Mouse (Mus musculus) midbrain, embryonic 14.5 days (tissue): ENCODE measurements at regions not wholly inside any gene's neighbourhood (a gene's known extent, or its start where the extent isn't known, plus 50 kb on each side); places are given as distances from the start of the nearest gene placed in this dataset.

Source experiments
- ATAC-seq: fragments of 200-750 bp; cut with Nextera tagmentation; 2 replicates; pipeline ENCODE4 v1.8.0; 2017; ENCODE audit warnings: moderate number of reproducible peaks, moderate library complexity; ENCODE audit not compliant: low FRiP score, low TSS enrichment
- DNase-seq: peaks from one replicate; pipeline ENCODE4 v3.0.0-alpha.2; 2015
- H3K27ac ChIP-seq: fragments of 300-500 bp; sonication (generic); replicated peaks from 2 replicates; pipeline ENCODE4 v1.5.1; 2014; ENCODE audit warnings: mild to moderate bottlenecking, low read depth, low read length, moderate library complexity
- H3K27me3 ChIP-seq: fragments of 300-500 bp; sonication (generic); 2 replicates; pipeline ENCODE4 v1.6.1; 2014; ENCODE audit warnings: low read length, control low read depth, mixed read lengths; ENCODE audit not compliant: control insufficient read depth, insufficient read depth
- H3K36me3 ChIP-seq: fragments of 300-500 bp; sonication (generic); 2 replicates; pipeline ENCODE4 v1.6.1; 2014; ENCODE audit warnings: low read length, control low read depth; ENCODE audit not compliant: control insufficient read depth, insufficient read depth
- H3K4me1 ChIP-seq: fragments of 300-500 bp; sonication (generic); 2 replicates; pipeline ENCODE4 v1.6.1; 2014; ENCODE audit warnings: mild to moderate bottlenecking, antibody characterized with exemption, low read length, control low read depth; ENCODE audit not compliant: control insufficient read depth, insufficient read depth
- H3K4me2 ChIP-seq: fragments of 300-500 bp; sonication (generic); 2 replicates; pipeline ENCODE4 v1.6.1; 2014; ENCODE audit warnings: mild to moderate bottlenecking, low read length, moderate library complexity
- H3K4me3 ChIP-seq: fragments of 300-500 bp; sonication (generic); replicated peaks from 2 replicates; pipeline ENCODE4 v1.5.1; 2014; ENCODE audit warnings: low read depth, low read length
- H3K9ac ChIP-seq: fragments of 300-500 bp; sonication (generic); replicated peaks from 2 replicates; pipeline ENCODE4 v1.6.1; 2014; ENCODE audit warnings: mild to moderate bottlenecking, low read length, moderate library complexity
- H3K9me3 ChIP-seq: fragments of 300-500 bp; sonication (generic); 2 replicates; pipeline ENCODE4 v1.6.1; 2016; ENCODE audit warnings: low read length, control low read depth, mixed read lengths; ENCODE audit not compliant: control insufficient read depth
- WGBS: fragments of 180-500 bp; shearing (Covaris S2); extraction: QIAGEN DNeasy Blood & Tissue Kit; methylation state at CpG from one replicate; pipeline ENCODE4 v1.1.7; 2014; 5-methylcytosine and 5-hydroxymethylcytosine counted together

GRCm38 (mm10) chr13:28699490-28700032 is 254.0 kb downstream of the Sox4 start:
- 92% methylated on average over 4 of the region's 4 CpGs for WGBS
- Histone ChIP-seq H3K9me3 (no peaks in the 10 kb centered on the region), H3K4me3 (no peak overlapping the region), H3K4me1 (peaks cover 13% of the 10 kb centered on the region), H3K27me3 (no peaks in the 10 kb centered on the region), H3K27ac (no peak overlapping the region), H3K36me3 (no peaks in the 10 kb centered on the region), H3K9ac (no peak overlapping the region), H3K4me2 (no peak overlapping the region)
- ATAC-seq (no peak), DNase-seq (no peak)

- H3K4me1 ChIP-seq: peaks cover 13% of the 10 kb centered on the region
- H3K9ac ChIP-seq: no peak overlapping the region
- DNase-seq (peak; percentile 44), ATAC-seq (no peak)
- no peaks in the 10 kb centered on the region for H3K9me3 ChIP-seq
- no peak overlapping the region; the same call in 1 of the 2 replicates for H3K27ac ChIP-seq
- H3K27me3 ChIP-seq: no peaks in the 10 kb centered on the region
- H3K4me3 ChIP-seq: no peak overlapping the region
- WGBS: 5% methylated on average over 12 of the region's 12 CpGs
- H3K4me2 ChIP-seq: 0 out of 2 replicates have a peak overlapping the region, but pooled peaks have one; percentile 13
- H3K36me3 ChIP-seq: no peaks in the 10 kb centered on the region
Observed at GRCm38 (mm10) chr13:28697796-28698678, 255.5 kb downstream of the Sox4 start.

GRCm38 (mm10) chr13:28693078-28693477 is 260.4 kb downstream of the Sox4 start:
- no peak for DNase-seq
- ATAC-seq: no peak
- Histone ChIP-seq H3K36me3 (no peaks in the 10 kb centered on the region), H3K27me3 (no peaks in the 10 kb centered on the region), H3K9ac (no peak overlapping the region), H3K4me2 (no peak overlapping the region), H3K4me3 (no peak overlapping the region), H3K9me3 (no peaks in the 10 kb centered on the region), H3K27ac (no peak overlapping the region), H3K4me1 (peaks cover 9% of the 10 kb centered on the region)
- 69% methylated on average over 4 of the region's 4 CpGs for WGBS

GRCm38 (mm10) chr13:28692587-28692986 is 260.9 kb downstream of the Sox4 start:
- ATAC-seq (no peak), DNase-seq (no peak)
- Histone ChIP-seq H3K36me3 (no peaks in the 10 kb centered on the region), H3K27ac (no peak overlapping the region), H3K4me1 (peaks cover 4% of the 10 kb centered on the region; the same call in 1 of the 2 replicates), H3K27me3 (no peaks in the 10 kb centered on the region), H3K4me3 (no peak overlapping the region), H3K9me3 (no peaks in the 10 kb centered on the region), H3K9ac (no peak overlapping the region), H3K4me2 (no peak overlapping the region)
- WGBS: 77% methylated on average over 5 of the region's 5 CpGs

- no peaks in the 10 kb centered on the region for H3K9me3 ChIP-seq
- ATAC-seq (no peak), DNase-seq (no peak)
- no peak overlapping the region for H3K27ac ChIP-seq
- H3K4me3 ChIP-seq: no peak overlapping the region
- no peaks in the 10 kb centered on the region for H3K36me3 ChIP-seq
- H3K4me1 ChIP-seq: no peaks in the 10 kb centered on the region
- H3K9ac ChIP-seq: no peak overlapping the region
- H3K4me2 ChIP-seq: no peak overlapping the region
- no peaks in the 10 kb centered on the region for H3K27me3 ChIP-seq
- 80% methylated on average over 5 of the region's 5 CpGs for WGBS
Observed at GRCm38 (mm10) chr13:28690511-28691160, 262.9 kb downstream of the Sox4 start.

- no peak overlapping the region for H3K27ac ChIP-seq
- no peak overlapping the region for H3K4me2 ChIP-seq
- H3K27me3 ChIP-seq: no peaks in the 10 kb centered on the region
- WGBS: 93% methylated on average over 1 of the region's 1 CpGs
- DNase-seq: no peak
- H3K36me3 ChIP-seq: no peaks in the 10 kb centered on the region
- no peak overlapping the region for H3K4me3 ChIP-seq
- ATAC-seq: no peak
- H3K4me1 ChIP-seq: no peaks in the 10 kb centered on the region
- no peaks in the 10 kb centered on the region for H3K9me3 ChIP-seq
- no peak overlapping the region for H3K9ac ChIP-seq
Observed at GRCm38 (mm10) chr13:28687838-28688237, 265.7 kb downstream of the Sox4 start.

- Histone ChIP-seq H3K9me3 (no peaks in the 10 kb centered on the region), H3K4me2 (no peak overlapping the region), H3K27ac (no peak overlapping the region), H3K4me1 (no peaks in the 10 kb centered on the region), H3K4me3 (no peak overlapping the region), H3K9ac (no peak overlapping the region), H3K36me3 (no peaks in the 10 kb centered on the region), H3K27me3 (no peaks in the 10 kb centered on the region)
- ATAC-seq (no peak), DNase-seq (no peak)
- 91% methylated on average over 3 of the region's 3 CpGs for WGBS
Observed at GRCm38 (mm10) chr13:28684311-28684710, 269.2 kb downstream of the Sox4 start.

- Histone ChIP-seq H3K36me3 (no peaks in the 10 kb centered on the region), H3K4me1 (no peaks in the 10 kb centered on the region), H3K9me3 (no peaks in the 10 kb centered on the region), H3K4me2 (no peak overlapping the region), H3K9ac (no peak overlapping the region), H3K27me3 (no peaks in the 10 kb centered on the region), H3K4me3 (no peak overlapping the region), H3K27ac (no peak overlapping the region)
- WGBS: 91% methylated on average over 1 of the region's 1 CpGs
- ATAC-seq: no peak
- no peak for DNase-seq
Observed at GRCm38 (mm10) chr13:28680266-28680665, 273.2 kb downstream of the Sox4 start.
